Mouse (Mus musculus): Measurements from ENCODE around the gene Ppp6r2.

DNA sequence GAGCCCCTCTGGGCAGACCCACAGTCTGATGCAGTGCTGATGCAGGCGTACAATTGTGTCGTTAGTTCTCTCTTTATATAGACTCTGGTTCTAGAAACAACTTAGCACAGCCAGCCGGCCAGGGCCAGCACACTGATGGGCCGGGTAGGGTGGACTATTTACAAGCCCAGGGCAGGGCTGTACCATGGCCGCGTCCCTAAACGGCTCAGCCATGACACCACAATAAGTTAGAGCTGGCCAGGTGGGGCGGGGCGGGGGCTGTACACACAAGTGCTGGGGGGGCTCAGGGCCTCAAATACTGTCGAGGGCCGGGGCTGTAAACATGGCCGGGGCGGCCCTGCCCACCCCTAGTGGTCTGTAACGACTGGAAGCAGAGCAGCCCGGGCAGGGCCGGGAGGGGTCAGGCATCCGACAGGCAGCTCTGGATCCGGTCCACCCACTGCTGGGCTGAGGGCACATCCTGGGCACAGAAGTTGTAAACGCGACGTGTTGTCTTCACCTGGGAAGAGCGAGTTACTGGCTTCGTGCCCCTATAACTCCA, 76.9 kb downstream of the Ppp6r2 start:
- TF ChIP-seq CTCF (IDR thresholded peaks at IDR 0.05; ENCODE audit: low read depth) (no peak), EP300 (IDR thresholded peaks at IDR 0.05; ENCODE audit: low read depth) (no peak)

Measured in liver, embryonic 14.5 days (tissue).